Mouse (Mus musculus) CD4-positive helper T cell, adult 2 months (primary cell): ENCODE measurements around the gene Cav1.

Experiments
- DNase-seq: peaks from one replicate; pipeline ENCODE4 v3.0.0-alpha.2; 2012; ENCODE audit warnings: low read depth, missing footprints, low spot score

Cav1 gene

GRCm38 (mm10) chr6:17317167-17317524 is 11.0 kb downstream of the Cav1 start:
- no peak for DNase-seq

GRCm38 (mm10) chr6:17317944-17318343 is 11.8 kb downstream of the Cav1 start:
- no peak for DNase-seq

GRCm38 (mm10) chr6:17321976-17322375 is 15.8 kb downstream of the Cav1 start:
- no peak for DNase-seq

DNA sequence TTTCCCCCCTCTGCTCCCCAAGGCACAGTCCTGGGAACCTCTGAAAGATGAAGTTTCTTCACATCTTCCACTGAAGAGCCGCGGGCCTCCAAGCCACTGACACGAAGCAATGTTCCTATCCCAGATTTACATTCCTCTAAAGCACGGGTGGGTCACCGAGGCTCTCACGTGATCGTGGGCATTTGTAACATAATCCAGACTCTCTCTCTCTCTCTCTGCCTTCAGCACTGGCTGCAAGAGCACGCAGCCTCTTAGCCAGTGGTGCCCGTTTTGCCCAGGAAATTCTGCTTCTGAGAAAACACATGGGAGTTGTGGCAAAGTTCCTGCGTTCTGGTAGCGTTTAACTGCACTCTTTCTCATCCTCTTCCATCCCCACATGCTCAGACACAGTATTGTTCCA is 21.1 kb downstream of the Cav1 start:
- DNase-seq: no peak

DNA sequence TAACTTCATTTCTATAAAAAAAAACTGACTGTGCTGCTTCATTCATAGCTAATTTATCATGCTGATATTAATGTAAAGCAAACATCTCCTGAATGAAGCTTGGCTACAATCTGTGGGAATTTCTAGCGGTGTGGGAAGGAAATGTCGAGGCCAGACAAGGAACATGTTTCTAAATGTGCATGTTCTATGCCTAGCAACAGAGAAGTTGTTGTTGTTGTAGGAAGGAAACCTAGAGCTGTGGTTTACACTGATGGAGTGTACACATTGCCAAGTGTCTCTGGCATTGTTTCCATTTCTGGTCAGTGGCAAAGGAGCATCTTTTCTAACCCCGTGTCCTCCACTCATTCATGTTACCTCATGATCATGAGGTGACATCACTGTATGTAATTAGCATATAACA is 23.7 kb downstream of the Cav1 start:
- DNase-seq: no peak

- DNase-seq: no peak
Measured at GRCm38 (mm10) chr6:17337724-17338123, 31.6 kb downstream of the Cav1 start.

DNA sequence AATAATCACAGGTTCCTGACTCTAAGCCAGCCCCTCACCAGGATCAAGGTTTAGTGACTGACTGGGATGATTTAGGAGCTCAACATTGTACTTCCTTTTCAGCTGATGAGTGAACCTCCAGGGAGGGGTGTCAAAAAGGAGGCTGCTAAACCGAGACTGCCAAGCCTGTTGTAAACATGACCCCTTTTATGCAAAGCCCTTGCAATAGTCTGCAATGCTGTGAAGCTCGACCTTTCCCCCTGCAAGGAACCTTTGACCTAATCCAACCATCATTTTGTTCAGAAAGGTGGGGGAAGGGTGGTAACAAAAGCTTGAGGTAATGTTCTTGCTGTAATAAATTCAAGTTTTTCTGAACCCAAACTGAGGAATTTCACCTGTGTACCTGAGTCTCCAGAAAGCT is 34.3 kb downstream of the Cav1 start:
- DNase-seq: no peak

DNA sequence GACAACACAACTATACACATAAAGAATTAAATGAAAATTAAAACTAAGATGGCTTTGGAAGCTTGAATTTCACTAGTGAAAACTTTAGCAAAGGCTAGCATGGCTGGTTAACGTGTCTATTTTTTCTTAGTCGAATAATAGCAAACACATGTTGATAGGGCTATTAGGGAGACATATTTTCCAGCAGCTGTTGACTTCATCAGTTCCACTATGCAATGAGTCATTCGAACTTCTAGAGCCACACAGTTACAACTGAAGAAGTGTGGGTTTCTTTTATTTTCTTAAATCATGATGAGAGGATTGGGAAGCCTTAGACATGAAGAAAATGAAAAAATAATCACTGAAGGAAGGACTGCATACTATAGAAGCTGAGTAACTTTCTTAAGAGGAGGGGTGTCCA is 41.9 kb downstream of the Cav1 start:
- DNase-seq: no peak

DNA sequence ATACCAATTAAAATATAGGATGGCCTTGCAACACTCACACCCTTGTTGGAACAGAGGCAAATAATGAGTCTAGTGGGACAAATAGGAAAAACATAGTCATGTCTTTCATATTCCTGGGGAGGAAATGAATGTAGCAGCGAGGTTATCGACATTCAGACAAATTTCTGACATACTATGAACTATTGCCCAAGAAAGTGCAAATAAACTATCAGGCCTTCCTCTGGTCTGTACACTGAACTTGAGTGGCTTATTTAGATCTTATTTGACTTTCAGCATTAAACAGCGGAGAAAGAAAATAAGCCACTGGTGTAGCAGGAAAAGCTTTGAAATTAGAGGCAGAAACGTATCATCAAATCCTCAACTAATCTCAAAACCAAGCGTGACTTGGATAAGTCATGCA is 44.7 kb downstream of the Cav1 start:
- no peak for DNase-seq

GRCm38 (mm10) chr6:17358896-17359690 is 53.0 kb downstream of the Cav1 start:
- DNase-seq: peak; percentile 29

- no peak for DNase-seq
Measured at GRCm38 (mm10) chr6:17362771-17363170, 56.6 kb downstream of the Cav1 start.

- no peak for DNase-seq
Measured at GRCm38 (mm10) chr6:17363446-17364179, 57.5 kb downstream of the Cav1 start.

DNA sequence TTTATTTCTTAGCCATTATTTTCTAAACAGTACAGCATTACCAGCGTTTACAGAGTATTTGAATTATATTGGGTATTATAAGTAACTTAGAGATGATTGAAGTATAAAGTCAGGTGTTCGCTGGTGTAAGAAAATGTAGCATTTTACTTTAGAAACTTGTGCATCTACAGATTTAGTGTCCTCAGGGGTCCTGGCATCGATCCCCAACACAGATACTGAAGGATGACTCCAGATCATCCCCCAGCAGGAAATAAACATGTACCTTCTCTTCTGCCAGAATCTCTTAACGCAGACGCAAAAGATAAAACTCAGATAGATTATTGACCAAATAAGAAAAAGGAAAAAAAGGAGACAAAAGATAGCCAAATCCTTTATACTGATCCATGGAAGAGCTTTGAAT is 68.2 kb downstream of the Cav1 start:
- no peak for DNase-seq

- no peak for DNase-seq
Measured at GRCm38 (mm10) chr6:17377371-17377770, 71.2 kb downstream of the Cav1 start.

DNA sequence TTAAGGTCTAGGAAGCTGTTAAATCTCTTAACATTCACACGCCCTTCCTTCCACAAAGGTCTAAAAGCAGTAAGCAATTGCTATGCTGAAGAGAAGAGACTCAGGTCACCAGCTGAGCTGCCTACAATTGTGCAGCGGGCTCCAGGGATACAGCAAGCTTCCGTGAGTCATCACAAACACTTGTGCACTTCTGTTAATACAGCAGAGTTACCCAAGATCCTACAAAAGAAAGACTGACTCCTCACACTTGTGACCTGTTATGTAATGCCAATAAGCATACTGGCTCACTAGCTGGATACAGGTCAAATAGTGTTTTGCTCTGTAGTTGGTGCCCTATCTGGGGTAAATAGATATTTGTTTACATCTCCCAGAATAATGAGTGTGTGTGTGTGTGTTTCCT is 74.0 kb downstream of the Cav1 start:
- DNase-seq: no peak

- DNase-seq: no peak
Measured at GRCm38 (mm10) chr6:17381690-17382089, 75.6 kb downstream of the Cav1 start.

GRCm38 (mm10) chr6:17385531-17385930 is 79.4 kb downstream of the Cav1 start:
- DNase-seq: no peak

- no peak for DNase-seq
Measured at GRCm38 (mm10) chr6:17387991-17388710, 82.0 kb downstream of the Cav1 start.
